Mouse (Mus musculus) stomach, embryonic 15.5 days (tissue): Measurements from ENCODE around the gene Pcsk6. TPM values are rescaled to one million over a fixed set of nuclear protein-coding genes. Genes with fewer than 3 reads are reported as not detected.

Source experiments
- ATAC-seq: fragments of 200-750 bp; cut with Nextera tagmentation; 2 replicates; pipeline ENCODE4 v1.8.0; 2017; ENCODE audit warnings: low read depth, moderate number of reproducible peaks, moderate TSS enrichment; ENCODE audit not compliant: insufficient read depth, low FRiP score
- H3K27ac ChIP-seq: fragments of 300-500 bp; sonication (generic); 2 replicates; pipeline ENCODE4 v1.5.1; 2015; ENCODE audit warnings: mild to moderate bottlenecking, inconsistent platforms
- H3K27me3 ChIP-seq: fragments of 300-500 bp; sonication (generic); replicated peaks from 2 replicates; pipeline ENCODE4 v1.6.1; 2015; ENCODE audit warnings: inconsistent platforms
- H3K36me3 ChIP-seq: fragments of 300-500 bp; sonication (generic); 2 replicates; pipeline ENCODE4 v1.6.1; 2015; ENCODE audit warnings: inconsistent platforms
- H3K4me1 ChIP-seq: fragments of 300-500 bp; sonication (generic); 2 replicates; pipeline ENCODE4 v1.6.1; 2015; ENCODE audit warnings: inconsistent platforms
- H3K4me2 ChIP-seq: fragments of 300-500 bp; sonication (generic); 2 replicates; pipeline ENCODE4 v1.6.1; 2015; ENCODE audit warnings: mild to moderate bottlenecking, inconsistent platforms
- H3K4me3 ChIP-seq: fragments of 300-500 bp; sonication (generic); replicated peaks from 2 replicates; pipeline ENCODE4 v1.5.1; 2015; ENCODE audit warnings: inconsistent platforms
- H3K9ac ChIP-seq: fragments of 300-500 bp; sonication (generic); 2 replicates; pipeline ENCODE4 v1.6.1; 2015; ENCODE audit warnings: inconsistent platforms
- H3K9me3 ChIP-seq: fragments of 300-500 bp; sonication (generic); 2 replicates; pipeline ENCODE4 v1.6.1; 2016; ENCODE audit warnings: inconsistent platforms
- WGBS: fragments of 180-500 bp; shearing (Covaris S2); methylation state at CpG from one replicate; pipeline ENCODE4 v1.1.7; 2015; 5-methylcytosine and 5-hydroxymethylcytosine counted together
- polyA plus RNA-seq: library from polyadenylated mRNA; unstranded; fragments of >200 nt; fragmentation: Nextera tagmentation; extraction: Ambion mirVana; gene quantifications from 2 replicates; pipeline ENCODE4 v1.2.1, GENCODE M21; 2015

Pcsk6 gene
- polyA plus RNA-seq, 1 experiment from 2014 or later, result 4.8 TPM

DNA sequence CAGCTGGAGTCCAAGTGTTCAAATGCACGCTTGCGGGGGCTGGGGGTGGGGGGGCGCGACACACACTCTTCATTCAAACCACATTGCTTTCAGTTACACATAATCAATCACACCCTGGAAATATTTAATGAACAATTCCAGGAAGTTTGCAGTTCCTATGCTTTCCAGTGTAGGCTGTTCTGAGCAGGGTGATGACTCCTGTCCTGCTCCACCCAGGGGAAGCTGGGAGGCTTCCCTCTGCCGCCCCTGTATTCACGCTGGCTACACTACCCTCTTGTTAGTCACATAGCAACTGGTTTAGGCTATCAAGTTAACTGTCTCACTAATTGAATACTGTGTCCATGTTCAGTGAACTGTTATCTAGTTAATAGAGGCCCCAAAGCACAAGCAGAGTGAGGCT is 149.0 kb downstream of the Pcsk6 start:
- Histone ChIP-seq H3K27ac (no peak overlapping the region), H3K4me2 (no peak overlapping the region), H3K36me3 (no peaks in the 10 kb centered on the region), H3K9ac (no peak overlapping the region), H3K27me3 (no peaks in the 10 kb centered on the region), H3K4me3 (no peak overlapping the region), H3K4me1 (no peaks in the 10 kb centered on the region), H3K9me3 (no peaks in the 10 kb centered on the region)
- WGBS, result 64% methylated on average over 6 of the region's 6 CpGs
- ATAC-seq, result no peak

DNA sequence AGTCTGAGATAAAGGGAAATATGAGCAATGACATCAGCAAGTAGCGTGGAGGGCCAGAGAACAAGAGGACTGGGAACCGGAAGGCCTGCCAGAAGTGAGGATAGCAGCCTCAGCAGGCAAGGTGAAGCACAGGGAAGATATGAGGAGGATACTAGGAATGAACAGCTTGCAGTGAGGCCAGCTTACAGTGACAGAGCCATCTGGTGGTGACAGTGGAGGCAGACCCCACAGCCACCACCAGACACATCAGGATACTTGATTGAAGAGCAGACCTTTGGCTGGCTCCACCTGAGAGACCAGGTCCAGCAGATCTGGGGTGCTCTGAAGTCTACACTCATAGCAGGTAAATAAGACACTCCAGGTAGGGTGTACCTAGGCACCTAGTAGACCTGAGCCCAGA is 166.2 kb downstream of the Pcsk6 start:
- H3K27ac ChIP-seq, result no peak overlapping the region

DNA sequence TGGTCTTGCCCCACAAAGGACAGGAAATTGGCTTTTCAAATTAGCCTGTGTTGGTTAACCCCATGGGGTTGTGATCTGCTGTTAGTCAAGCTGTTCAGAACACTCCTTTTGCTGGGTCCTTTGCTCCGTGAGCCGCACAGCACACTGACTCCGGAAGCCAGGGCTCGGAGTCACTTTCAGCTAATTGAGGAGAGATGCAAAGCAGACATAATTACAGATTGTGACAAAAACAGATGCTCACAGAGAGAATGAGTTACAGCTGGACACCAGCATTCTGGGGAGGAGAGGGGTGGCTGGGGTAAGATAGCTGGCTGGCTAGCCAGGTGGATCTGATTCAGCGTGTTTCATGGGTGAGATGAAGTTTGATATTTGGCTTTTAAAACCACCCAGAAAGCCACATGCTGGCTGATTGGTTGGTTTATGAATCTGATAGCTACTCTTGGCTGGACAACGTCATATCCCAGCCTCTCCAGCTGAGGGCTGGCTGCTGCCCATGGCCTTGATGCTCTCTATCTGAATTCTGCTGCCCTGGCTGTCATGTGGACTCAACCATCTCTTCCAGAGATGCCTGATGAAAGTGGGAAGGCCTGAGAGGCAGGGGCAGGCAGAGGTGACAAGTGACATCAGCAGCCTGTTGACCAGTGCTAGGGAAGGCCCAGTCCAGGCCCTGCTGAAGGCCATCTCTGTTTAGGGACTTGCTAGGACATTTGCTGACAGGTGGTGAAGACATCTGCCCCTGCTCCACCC is 167.4 kb downstream of the Pcsk6 start:
- 65% methylated on average over 6 of the region's 6 CpGs for WGBS
- H3K9me3 ChIP-seq, result no peaks in the 10 kb centered on the region
- H3K27ac ChIP-seq, result no peak overlapping the region
- no peaks in the 10 kb centered on the region for H3K27me3 ChIP-seq
- no peaks in the 10 kb centered on the region for H3K4me1 ChIP-seq
- no peak overlapping the region for H3K4me2 ChIP-seq
- H3K9ac ChIP-seq, result no peak overlapping the region
- no peak overlapping the region for H3K4me3 ChIP-seq
- no peaks in the 10 kb centered on the region for H3K36me3 ChIP-seq
- ATAC-seq, result no peak; the same call in 1 of the 2 replicates

More for the DNA sequence above, 166.2 kb downstream of the Pcsk6 start:
- Histone ChIP-seq H3K4me1 (no peaks in the 10 kb centered on the region), H3K9me3 (no peaks in the 10 kb centered on the region), H3K4me2 (no peak overlapping the region), H3K36me3 (no peaks in the 10 kb centered on the region), H3K4me3 (no peak overlapping the region), H3K27me3 (no peaks in the 10 kb centered on the region), H3K9ac (no peak overlapping the region)
- no peak for ATAC-seq
- whole genome bisulfite sequencing, result 89% methylated on average over 2 of the region's 2 CpGs

DNA sequence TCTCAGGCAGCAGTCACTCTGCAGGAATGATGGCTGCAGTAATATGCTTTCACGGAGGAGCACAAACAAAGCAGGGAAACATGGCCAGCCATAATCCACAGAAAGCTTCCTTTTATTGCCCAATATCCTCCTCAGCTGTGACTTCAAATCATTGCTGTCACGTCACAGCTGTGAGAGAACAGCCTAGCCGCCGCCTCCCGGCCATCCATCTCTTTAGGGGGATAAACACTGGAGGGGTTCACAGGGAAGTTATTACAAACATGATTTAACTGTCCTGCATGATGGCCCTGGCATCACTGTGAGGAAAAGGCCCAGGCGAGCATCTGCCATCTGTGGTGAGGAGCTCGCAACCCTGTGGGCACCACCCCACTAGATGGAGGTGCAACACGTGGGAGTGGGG is 175.3 kb downstream of the Pcsk6 start:
- no peak overlapping the region for H3K27ac ChIP-seq
- ATAC-seq, result no peak
- no peaks in the 10 kb centered on the region for H3K36me3 ChIP-seq
- no peak overlapping the region for H3K4me2 ChIP-seq
- no peaks in the 10 kb centered on the region for H3K4me1 ChIP-seq
- H3K27me3 ChIP-seq, result no peaks in the 10 kb centered on the region
- no peaks in the 10 kb centered on the region for H3K9me3 ChIP-seq
- WGBS, result 46% methylated on average over 8 of the region's 8 CpGs
- H3K9ac ChIP-seq, result no peak overlapping the region
- H3K4me3 ChIP-seq, result no peak overlapping the region

DNA sequence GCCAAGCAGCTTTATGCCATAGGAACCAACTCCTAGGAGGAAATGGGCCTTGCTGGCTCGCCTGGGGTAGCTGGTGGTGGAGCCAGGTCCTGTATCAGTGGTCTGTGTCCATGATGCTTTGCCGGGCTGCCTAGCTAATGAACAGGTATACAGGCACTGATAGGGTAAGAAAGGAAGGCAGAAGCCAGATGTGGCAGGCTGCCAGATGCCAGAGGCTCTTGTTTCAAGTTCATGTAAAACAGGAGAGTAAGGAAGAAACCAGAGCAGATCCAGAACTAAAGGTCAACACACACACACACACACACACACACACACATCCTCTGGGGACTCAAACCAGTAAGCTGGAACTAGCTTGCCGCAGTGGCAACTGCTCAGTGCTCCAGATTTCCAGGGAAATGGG is 176.7 kb downstream of the Pcsk6 start:
- H3K36me3 ChIP-seq, result no peaks in the 10 kb centered on the region
- no peak overlapping the region for H3K27ac ChIP-seq
- H3K4me1 ChIP-seq, result no peaks in the 10 kb centered on the region
- H3K9ac ChIP-seq, result no peak overlapping the region
- H3K27me3 ChIP-seq, result no peaks in the 10 kb centered on the region
- no peaks in the 10 kb centered on the region for H3K9me3 ChIP-seq
- 71% methylated on average over 3 of the region's 3 CpGs for WGBS
- no peak overlapping the region for H3K4me2 ChIP-seq
- ATAC-seq, result no peak
- H3K4me3 ChIP-seq, result no peak overlapping the region

DNA sequence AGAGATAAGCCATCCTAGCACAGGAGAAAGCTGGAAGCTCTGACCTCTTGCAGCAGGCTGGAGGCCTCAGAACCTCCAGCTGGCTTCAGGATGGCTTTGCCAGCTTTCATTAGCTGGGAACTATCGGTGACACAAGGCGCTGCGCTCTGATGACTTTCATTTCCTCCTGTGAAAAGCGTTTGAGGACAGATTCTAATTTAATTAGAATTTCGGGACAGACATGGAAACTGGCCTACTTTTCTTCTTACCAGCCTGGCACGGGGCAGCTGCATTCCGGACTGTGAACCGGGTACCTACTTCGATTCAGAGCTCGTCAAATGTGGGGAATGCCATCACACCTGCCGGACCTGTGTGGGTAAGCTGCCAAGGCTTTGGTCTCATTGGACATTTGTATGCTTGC is 177.2 kb downstream of the Pcsk6 start:
- Histone ChIP-seq H3K9ac (no peak overlapping the region), H3K4me3 (no peak overlapping the region), H3K4me2 (no peak overlapping the region), H3K27me3 (no peaks in the 10 kb centered on the region), H3K9me3 (no peaks in the 10 kb centered on the region), H3K27ac (no peak overlapping the region), H3K36me3 (no peaks in the 10 kb centered on the region), H3K4me1 (no peaks in the 10 kb centered on the region)
- 88% methylated on average over 11 of the region's 11 CpGs for WGBS
- ATAC-seq, result no peak

DNA sequence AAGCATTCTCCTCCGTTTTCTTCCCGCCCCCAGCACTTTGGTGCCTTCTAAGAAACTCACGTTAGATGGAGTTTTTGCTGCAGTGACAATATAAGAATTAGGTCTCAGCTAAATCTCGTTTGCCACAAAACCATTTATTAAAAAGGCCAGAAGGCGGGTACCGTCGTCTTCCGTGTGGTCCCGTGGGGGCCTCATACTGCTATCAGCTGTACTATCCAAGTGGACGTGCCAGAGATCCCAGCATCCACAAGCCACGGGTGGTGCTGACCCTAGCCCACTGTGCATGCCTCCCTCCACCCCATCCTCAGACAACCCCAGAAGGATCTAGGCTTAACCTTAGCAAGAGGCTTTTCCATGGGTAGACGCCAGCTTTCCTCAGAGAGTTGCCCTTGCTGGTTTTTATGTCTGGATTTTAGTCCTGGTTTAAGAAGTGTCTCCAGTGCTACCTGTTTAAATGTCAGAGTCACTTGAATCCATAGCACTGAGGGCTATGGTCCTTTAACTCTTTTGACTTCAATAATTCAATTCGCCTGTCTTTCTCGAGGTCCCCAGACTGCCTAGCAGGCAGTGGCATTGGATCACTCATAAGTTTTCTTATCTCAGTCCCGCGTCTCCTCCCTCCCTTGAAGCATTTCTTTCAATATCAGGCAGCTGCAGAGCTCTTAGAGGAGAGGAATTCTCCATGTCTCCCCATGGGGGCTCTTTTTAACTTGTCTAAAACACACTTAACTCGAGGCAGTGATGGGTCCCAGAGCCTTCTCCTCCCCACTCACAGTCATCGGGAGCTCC is 178.7 kb downstream of the Pcsk6 start:
- no peak overlapping the region for H3K27ac ChIP-seq
- H3K9me3 ChIP-seq, result no peaks in the 10 kb centered on the region
- H3K4me1 ChIP-seq, result no peaks in the 10 kb centered on the region
- no peaks in the 10 kb centered on the region for H3K36me3 ChIP-seq
- no peak overlapping the region for H3K9ac ChIP-seq
- H3K4me3 ChIP-seq, result no peak overlapping the region
- H3K27me3 ChIP-seq, result no peaks in the 10 kb centered on the region
- no peak overlapping the region for H3K4me2 ChIP-seq
- WGBS, result 76% methylated on average over 18 of the region's 18 CpGs
- no peak for ATAC-seq

DNA sequence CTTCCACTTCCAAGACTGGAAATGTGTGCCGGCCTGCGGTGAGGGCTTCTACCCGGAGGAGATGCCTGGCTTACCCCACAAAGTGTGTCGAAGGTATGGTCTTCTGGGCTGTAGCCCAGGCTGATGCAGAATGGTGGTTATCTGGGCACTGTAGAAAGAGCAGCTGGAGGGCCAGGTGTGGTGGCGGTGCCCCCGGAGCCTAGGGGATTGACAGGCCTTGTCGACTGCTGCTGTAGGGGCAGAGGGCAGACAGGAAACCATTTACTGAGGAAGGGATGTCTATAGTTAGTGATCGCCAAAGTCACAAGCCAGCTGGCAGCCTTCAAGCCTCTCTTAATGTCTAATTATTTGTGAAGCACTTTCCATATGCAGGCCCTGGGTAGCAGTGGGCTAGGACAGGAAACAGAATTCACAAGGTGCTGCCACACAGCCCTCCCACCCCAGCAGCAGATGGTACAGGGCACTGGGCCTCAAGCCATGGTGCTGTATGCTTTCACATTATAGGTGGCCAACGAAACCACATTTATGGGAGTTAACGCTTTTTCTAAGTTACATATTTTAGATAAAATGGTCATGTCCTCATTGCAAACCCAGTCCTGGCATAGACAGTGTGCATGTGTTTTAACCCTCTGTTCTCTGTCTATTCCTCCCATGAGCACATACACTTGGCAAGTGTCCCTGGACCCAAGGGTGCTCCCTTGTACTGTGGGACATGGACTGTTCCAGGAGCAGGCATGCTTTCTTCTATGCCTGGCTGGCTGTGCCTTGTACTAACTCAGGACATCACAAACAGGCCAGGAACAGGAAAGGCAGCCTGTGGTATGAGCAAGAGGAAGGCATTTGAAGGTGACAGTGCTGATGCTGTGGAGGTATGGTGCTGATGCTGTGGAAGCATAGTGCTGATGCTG is 182.3 kb downstream of the Pcsk6 start, which contains the start of gene Gm45213:
Gene Gm45213 (plus strand): TSS at position 51 of the 908 bp plus-strand sequence.
- H3K9ac ChIP-seq, result no peak within 1 kb of the TSS
- no peaks in the 10 kb centered on the region for H3K9me3 ChIP-seq
- H3K4me2 ChIP-seq, result no peak within 1 kb of the TSS
- no peaks in the 10 kb centered on the region for H3K36me3 ChIP-seq
- WGBS, result 61% methylated on average over 10 of the region's 10 CpGs
- ATAC-seq, result no peak
- no peak within 1 kb of the TSS for H3K4me3 ChIP-seq
- H3K4me1 ChIP-seq, result no peaks in the 10 kb centered on the region
- H3K27ac ChIP-seq, result no peak within 1 kb of the TSS
- H3K27me3 ChIP-seq, result no peaks in the 10 kb centered on the region

DNA sequence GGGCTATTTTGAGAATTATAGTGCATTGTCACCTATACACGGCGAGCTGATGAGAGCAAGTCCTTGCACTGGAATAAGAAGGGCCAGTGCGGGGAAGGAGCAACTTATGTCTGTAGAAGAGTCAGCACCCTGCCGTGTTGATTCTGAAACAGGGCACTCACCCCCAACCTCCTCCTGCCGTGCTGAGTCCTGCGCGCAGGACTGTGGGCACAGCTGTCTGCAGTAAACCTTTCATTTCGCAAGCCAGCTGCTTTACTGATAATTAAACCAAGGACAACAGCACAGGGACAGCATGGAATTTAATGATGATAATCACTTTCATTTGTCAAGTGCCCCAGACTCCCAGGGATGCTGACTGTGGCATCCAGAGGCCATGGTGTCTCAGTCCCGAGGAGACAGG is 183.1 kb downstream of the Pcsk6 start:
- H3K9ac ChIP-seq, result no peak overlapping the region
- no peaks in the 10 kb centered on the region for H3K36me3 ChIP-seq
- H3K4me3 ChIP-seq, result no peak overlapping the region
- H3K27ac ChIP-seq, result no peak overlapping the region
- WGBS, result 53% methylated on average over 9 of the region's 9 CpGs
- H3K4me2 ChIP-seq, result no peak overlapping the region
- no peaks in the 10 kb centered on the region for H3K9me3 ChIP-seq
- no peaks in the 10 kb centered on the region for H3K27me3 ChIP-seq
- H3K4me1 ChIP-seq, result no peaks in the 10 kb centered on the region
- ATAC-seq, result no peak

DNA sequence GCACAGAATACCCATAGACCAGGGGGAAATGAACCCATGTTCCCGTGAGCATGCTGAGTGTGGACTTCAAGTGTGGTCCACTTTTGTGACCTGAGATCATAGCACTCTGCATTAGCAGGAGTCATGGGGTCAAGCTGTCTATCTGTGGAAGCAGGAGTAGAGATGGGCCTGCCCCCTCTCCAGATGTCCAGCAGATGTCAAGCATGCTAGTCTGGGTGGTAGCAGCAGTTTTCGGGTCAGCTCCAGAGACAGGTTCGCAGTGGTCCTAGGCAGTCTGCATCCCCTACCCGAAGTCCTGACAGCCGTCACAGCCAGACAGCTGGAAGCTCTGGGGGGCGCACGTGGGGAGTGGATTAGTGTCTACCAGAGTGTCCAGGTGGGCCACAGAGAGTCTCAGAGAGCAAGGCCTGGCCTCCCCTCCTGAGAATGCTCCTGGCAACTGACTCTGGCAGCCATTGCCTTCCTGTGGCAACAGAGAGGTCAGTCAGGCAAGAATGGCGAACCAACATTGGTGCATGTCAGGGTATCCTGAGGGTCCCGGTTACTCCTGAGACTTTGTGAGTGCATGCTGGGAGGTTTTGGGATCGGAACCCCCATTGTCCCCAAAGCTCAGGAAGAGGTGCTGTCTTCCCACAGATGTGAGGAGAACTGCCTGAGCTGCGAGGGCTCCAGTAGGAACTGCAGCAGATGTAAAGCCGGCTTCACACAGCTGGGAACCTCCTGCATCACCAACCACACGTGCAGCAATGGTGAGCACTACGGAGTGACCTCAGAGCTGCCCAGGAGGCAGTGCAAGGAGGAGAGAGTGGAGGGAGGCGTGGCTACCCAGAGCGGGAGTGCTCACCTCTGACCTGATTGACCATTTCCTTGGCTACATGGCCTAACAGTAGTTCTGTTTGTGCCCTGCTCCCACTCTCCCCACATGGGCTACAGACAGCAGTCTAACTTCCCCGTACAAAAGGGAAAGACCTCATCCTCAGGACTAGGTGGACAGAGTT is 185.7 kb downstream of the Pcsk6 start:
- no peaks in the 10 kb centered on the region for H3K36me3 ChIP-seq
- H3K27ac ChIP-seq, result no peak overlapping the region
- no peaks in the 10 kb centered on the region for H3K4me1 ChIP-seq
- 55% methylated on average over 17 of the region's 17 CpGs for WGBS
- H3K9me3 ChIP-seq, result no peaks in the 10 kb centered on the region
- no peak overlapping the region for H3K9ac ChIP-seq
- H3K4me3 ChIP-seq, result no peak overlapping the region
- H3K4me2 ChIP-seq, result no peak overlapping the region
- no peak; the same call in 1 of the 2 replicates for ATAC-seq
- H3K27me3 ChIP-seq, result no peaks in the 10 kb centered on the region

DNA sequence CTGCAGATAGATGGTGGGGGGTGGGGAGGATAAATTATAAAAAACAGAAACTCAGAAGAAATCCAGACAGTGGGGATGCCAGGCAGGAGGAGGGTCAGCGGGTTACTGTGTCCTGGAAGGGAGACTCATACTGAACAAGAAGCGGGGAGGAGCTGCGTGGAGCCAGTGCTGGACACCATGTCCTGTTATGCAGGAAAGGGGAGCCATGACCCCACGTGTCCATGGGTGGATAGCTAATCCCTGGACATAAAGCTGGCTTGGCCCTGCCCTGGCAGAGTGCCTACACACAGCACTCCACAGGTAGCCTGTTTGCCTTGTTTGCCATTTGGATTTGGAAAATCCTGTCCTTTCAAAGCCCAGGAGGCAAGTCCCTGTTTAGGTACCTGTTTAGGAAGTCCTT is 186.4 kb downstream of the Pcsk6 start:
- Histone ChIP-seq H3K27me3 (no peaks in the 10 kb centered on the region), H3K4me1 (no peaks in the 10 kb centered on the region), H3K9me3 (no peaks in the 10 kb centered on the region), H3K36me3 (no peaks in the 10 kb centered on the region), H3K27ac (no peak overlapping the region), H3K9ac (no peak overlapping the region), H3K4me3 (no peak overlapping the region), H3K4me2 (no peak overlapping the region)
- 80% methylated on average over 4 of the region's 4 CpGs for WGBS
- ATAC-seq, result no peak
